In genomic region chr7:70067828-70068719, GRCm38 (mm10) we compare ENCODE assay signal across 9 mouse cellular contexts.
DNase-seq lines count a peak whose midpoint lies in the region.
"Had no signal": no experiment of that assay in that cellular context is flagged by ENCODE, and none has a peak within 500 bp of the region (broad histone marks: within the 10 kb centered on the region; RNA-seq: fewer than 3 reads in every experiment).

No protein-coding gene starts in this region.

- peak overlapping the region; percentile 77 for H3K27ac ChIP-seq in midbrain, embryonic 10.5 days (replicated peaks)

- DNase-seq in heart, adult 11 months, result peak; percentile 82
- DNase-seq in heart, postnatal 10 days, result no peak
- DNase-seq in lung, postnatal 10 days, result peak; percentile 2
- no peak for DNase-seq in lung, postnatal 14 days
- DNase-seq in midbrain, embryonic 10.5 days (ENCODE audit: low spot score), result peak; percentile 75
- no peak for DNase-seq in gastrocnemius, postnatal 25 days
- DNase-seq in ovary, postnatal 36 days (ENCODE audit: low spot score), result no peak
- DNase-seq in cerebellum, postnatal 36 days, result no peak
- DNase-seq: thymus, adult 18-20 months had no signal

- peaks cover 43% of the 10 kb centered on the region for H3K4me1 ChIP-seq in midbrain, embryonic 10.5 days

- WGBS in midbrain, embryonic 10.5 days, result 17% methylated on average over 18 of the region's 18 CpGs

- H3K36me3 ChIP-seq in midbrain, embryonic 10.5 days, result no peaks in the 10 kb centered on the region

- intact Hi-C loops in heart, postnatal 10 days (cut with DNase I), result no loop called here

- H3K4me3 ChIP-seq in midbrain, embryonic 10.5 days, result peak overlapping the region; percentile 30

- H3K27me3 ChIP-seq in midbrain, embryonic 10.5 days (ENCODE audit: low read depth, poor library complexity, severe bottlenecking), result peaks cover 66% of the 10 kb centered on the region

- H3K9me3 ChIP-seq in midbrain, embryonic 10.5 days (replicated peaks), result no peaks in the 10 kb centered on the region

Comparison
In these comparisons a context has a peak if more than half of its experiments do, and no peak if none do; other contexts are left out.
1. DNase-seq: peak in heart, adult 11 months (single experiment), lung, postnatal 10 days (single experiment) and midbrain, embryonic 10.5 days (single experiment); none in heart, postnatal 10 days (0 of 2), lung, postnatal 14 days (single experiment), gastrocnemius, postnatal 25 days (single experiment), ovary, postnatal 36 days (single experiment) and cerebellum, postnatal 36 days (0 of 2).